Mouse (Mus musculus) kidney, adult 8-10 months (tissue): ENCODE measurements at regions not wholly inside any gene's neighbourhood (a gene's known extent, or its start where the extent isn't known, plus 50 kb on each side); places are given as distances from the start of the nearest gene placed in this dataset.
A peak's percentile ranks its signal among the peaks of the same experiment; 100 is the strongest.

ENCODE experiments used
- DNase-seq, 2 experiments: peaks; one replicate each; pipeline ENCODE4 v3.0.0; 2022

DNA sequence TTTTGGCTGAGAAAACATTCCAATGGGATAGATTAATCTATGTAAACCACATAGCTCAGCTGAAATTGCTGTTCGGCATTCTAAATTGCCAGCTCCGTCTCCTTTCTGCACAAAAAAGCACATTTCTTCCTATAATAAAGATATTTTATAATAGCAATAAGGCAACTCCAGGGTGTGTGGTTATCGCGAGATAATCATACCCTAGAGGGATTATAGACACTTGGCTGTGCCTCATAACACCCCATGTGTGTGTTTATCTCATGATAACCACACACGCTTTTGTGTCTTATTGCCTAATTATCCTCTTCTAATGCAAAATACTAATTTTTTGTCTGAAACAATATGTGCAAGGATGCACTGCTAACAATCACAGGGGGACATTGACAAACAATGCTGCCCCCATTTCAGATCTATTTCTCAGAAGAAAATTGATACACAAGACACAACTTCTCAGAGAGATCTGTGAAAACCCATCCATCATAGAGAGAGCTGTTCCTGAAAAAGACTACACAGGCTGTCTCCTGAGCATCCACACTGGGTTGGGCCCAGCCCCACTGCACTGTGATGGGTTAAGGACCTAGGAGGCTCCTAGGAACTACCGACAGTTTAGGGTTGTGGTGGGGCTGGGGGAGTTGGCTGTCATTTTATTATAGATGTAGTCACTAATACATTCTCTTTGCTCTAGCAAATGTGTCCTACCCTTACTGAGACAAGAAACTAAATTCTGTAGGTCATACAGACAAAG is 454.7 kb upstream of the BC052040 start:
- no peak for DNase-seq

DNA sequence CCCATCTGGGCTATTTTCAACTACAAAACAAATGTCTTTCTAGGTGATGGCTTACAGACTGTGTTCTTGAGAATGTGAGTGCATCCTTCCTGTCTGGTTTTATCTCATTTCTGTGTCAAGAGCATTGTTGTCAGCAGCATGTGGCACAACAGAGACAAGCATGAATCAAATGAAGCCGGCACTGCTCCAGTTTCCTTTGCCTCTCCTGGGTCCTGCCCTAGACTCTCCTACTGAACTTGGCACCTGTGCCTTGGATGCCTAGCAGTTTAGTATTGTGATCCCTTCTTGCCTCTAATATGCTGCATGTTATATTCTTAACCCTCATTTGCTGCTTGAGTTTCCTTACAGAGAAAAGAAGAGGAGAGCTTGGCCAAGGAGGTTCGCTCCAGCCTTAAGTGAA is 449.8 kb upstream of the BC052040 start:
- peak; percentile 27 to 42 for DNase-seq

DNA sequence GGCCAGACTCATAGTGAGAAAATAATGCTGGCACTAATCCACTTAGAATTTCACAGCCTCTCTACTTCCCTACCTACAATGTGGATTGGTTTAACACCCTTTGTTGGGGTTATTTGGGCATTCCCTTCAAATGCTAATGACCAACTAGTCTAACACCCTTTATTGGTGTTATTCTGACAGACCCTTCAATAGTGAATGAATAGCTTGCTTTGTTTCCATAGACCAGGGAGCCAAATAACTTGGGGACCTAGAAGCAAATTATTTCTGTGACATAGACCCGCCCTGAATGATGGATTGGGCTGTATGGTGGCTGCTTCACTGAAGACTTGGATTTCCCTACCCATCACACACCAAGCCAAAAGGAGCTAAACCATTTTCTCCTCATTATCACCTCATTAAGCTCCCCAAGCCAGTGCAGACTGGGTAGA is 449.3 kb upstream of the BC052040 start:
- no peak for DNase-seq

DNA sequence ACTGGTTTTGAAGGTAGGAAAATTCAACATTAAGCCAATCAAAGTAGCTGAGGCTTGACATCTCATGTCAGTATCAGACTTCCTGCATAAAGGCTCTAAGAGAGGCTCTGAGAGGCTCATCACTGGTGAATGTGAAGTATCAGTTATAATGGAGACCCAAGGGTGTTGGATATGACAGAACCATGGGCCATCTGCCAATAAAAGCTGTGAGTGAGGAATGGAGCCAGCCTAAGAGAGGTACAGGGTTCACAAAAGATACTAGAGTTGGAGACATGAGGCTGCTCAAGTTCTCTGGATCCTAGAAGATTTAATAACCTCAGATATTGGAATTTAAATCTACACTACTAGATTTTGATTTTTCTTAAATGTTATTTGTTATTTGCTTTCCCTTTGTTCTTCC is 440.1 kb upstream of the BC052040 start:
- no peak for DNase-seq

DNA sequence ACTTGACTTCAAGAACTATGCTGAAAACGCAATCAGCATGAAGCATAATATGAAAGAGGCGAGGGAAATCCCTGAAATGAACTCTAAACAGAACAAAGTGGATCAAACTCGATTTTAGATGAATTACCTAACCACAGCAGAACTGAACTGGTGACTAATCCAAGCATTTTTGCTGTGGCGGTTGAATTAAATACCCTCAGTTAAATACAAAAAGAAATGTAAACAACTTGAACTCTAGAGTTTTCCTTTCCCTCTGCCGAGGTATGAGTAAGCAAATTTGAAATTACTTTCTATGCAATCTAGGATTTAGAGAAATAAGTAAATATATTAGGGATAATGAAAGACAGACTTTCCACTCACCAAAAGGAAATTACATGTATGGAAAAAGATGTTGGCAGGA is 409.4 kb upstream of the BC052040 start:
- no peak for DNase-seq

DNA sequence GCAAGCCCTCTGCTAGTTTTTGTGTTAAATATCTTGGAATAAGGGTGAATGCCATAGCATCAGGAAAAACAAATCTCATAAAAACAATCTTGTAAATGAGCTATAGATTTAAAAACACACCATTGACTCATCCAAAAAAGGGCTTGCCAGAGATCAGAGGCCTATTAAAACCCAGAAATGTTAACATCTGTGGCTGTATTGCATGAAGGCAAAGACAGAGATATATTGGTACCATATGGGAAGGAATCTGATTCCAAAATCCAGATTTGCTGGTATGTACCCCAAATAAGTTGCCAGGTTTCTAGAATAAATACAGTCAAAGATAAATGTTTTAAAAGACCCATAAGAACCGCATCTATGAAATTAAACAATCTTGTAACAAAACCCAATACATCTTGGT is 404.4 kb upstream of the BC052040 start:
- no peak for DNase-seq

DNA sequence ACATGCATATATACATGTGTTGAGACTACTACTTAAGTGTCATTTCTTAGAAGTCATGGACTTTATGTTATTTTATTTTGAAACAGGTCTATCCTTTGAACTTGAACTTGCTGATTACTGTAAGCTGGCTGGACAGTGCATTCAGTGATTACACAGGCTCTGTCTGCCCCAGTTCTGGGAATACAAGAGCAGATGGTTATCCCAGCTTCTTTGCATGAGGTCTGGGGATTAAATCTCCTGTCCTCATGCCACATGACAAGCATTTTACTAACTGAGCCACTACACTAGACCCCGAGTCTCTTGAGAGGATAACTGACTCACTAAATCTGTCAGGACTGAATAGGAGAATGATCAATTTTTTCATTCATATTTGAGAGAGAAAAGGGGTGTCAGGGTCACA is 403.6 kb upstream of the BC052040 start:
- DNase-seq, result no peak

DNA sequence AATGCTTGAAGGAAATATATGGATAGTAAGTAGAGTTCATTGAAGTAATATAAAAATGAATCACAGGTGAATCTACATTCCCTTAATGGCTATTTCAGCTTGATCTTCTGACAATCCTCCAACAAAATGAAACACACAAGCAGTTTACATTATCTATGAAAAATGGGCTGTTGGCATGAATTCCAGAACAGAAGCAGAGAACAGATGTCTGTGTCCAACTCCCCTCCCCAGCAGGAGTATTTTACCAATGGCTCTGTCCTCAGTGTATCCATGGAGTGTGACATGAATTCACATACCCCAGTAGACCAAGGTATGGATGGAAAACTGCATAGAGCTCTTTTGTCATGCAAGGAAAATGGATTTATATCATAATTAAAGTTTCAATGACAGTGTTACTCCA is 370.3 kb upstream of the BC052040 start:
- no peak for DNase-seq

DNA sequence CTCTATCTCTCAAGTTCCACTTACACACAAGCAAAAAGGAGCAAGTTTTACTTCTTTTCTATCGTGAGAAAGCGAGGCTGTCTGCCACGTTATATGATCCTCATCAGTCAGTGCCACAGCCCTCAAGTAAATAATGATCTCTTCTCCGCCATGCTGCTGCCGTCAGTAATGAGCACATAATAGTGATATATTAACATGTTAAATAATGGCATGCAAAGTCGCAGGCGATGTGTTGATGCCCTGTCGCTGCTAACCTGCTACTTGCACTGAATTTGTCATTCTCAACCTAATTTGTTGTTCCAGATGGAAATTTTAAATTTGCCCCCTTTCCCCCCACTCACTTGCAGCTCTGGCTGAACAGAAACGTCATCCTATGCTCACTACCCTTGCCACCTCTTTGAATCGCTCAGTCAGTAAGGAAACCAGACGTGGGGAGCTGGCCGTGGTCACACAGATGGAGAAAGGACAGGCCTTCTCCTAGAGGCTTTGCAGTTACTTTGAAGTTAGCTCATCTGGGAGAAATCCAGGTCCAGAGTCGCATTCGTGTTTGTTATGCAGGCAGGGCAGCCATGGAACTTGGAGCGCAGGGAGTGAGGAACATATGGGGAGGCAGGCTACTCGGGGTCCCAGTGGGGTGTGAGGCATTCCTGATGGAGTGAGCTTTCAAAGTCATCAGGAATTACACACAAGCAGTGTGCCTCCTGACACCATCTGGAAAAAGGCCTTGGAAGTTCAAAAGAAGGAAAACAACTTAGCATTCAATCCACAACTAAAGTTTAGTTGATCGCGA is 368.1 kb upstream of the BC052040 start:
- DNase-seq, result no peak

DNA sequence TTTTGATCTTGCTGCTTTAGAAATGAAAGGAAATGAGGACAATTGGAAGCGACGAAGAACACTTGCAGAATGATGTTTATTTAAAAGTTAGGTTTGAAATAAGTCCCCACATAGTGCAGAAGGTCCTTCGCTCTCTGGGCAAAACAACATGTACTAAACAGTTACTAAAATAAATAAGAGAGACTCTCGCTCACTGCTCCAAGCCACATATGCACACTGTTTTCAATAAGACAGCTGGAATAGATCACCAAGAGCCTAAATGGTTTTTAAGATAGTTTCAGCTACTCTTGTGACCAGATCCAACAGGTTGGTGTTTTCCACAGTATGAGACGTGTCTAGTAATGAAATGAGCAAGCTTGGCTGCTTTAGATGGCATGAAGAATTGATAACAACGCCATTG is 367.2 kb upstream of the BC052040 start:
- DNase-seq, result no peak

DNA sequence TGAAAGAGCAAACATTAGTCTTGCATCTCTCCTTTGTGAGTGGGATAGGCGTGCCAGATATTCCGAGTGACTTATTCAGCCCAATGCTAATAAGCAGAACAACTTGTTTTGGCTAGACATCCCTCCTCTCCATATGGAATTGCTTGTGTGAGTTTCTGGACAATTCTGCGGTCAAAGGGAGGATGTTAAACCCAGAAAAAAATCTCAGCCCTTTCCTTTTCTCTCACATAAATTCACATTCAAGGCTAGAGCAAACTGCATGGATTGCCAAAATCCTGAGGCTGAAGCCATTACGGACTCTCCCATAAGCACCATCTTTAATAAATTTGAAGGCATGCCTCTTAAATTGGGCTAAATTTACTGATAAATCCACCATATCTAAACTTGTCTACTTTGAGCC is 351.5 kb upstream of the BC052040 start:
- no peak for DNase-seq

DNA sequence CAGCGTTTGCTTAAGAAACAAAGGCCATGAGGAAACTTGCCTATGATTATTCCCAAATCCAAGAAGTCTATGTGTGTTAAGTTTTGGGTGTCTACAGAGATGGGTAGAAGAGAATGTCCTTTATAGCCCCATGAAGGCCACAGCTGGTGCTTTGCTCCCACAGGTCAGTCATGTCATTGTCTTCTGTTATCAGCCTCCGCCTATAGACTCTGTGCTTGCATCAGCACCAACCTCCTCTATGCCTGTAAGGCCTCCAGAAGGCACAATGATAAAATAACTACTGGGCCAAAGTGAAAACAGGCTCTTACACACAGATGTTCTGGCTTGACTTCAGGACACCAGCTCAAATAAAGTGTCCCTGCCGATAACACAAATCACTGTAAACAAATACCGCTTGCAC is 333.8 kb upstream of the BC052040 start:
- DNase-seq, result no peak

DNA sequence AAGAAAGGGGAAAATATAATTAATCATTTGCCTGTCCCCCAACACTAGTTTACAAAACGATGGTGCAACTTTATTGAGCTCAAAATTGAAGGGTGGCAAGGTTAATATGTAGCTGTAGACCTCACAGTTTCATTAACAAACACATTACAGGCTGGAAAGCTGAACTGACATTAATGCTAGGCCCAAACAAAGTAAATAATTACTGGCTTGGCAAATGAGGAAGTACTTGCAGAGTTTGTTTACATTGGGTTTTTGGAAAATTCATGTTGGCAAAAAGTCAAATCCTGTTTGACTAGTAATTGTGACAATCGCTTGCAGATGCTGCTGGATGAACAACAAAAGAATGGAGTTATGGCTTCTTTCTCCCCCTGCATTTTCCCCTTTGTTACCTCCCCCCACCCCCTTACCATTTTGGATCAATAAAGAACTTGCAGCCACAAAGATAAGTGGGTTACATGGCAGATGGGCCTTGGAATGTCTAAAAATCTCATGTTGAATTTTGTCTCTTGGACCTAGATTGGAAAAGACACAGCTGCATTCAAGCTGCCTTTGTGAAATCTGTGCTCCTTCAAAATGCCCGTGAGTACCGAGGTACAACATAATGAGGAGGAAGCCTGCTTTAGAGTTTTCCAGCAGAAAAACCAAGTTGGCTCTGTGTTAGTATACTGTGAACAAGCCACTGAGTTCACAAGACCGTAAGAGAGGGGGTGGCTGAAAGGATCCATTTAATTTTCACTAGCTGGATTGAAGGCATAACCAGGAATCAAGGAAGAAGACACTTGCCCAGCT is 331.3 kb upstream of the BC052040 start:
- no peak for DNase-seq

DNA sequence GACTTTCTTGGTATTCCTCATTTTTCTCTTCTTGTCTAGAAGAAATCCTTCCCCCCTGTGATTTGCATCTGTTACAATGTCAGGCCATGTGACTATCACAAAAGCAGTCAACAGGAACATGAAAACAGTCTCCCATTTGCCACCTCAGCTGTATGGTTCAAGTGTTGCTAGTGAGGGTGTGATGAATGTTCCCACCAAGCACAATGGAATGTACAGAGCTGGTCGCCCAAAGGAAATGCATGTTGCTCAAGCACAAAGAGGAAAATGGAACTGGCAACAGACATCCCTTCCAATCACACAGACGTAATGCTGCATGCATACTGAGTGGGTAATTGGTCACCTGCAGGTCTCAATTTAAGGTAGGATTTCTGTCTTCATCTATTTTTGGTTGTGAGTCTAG is 324.1 kb upstream of the BC052040 start:
- no peak for DNase-seq

DNA sequence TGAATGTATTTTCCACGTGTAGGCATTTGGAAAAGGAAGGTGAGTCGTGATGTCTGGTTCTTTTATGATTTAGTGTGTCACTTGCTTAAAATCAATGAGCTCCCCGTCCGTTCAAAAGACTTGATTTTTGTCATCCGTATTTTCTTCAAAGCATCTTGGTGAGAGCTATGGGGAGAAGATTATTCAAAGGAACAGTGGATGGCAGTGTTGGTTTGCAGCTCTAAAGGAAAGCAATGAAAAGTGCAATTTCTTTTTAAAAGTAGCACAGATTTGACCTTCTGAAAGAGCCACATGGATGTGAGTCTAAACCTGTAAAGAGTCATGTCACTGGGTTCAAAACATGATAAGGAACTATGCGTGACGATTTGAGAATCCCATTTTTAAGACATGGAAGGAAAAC is 313.3 kb upstream of the BC052040 start:
- DNase-seq, result peak in 1 of 2 experiments; percentile 4

DNA sequence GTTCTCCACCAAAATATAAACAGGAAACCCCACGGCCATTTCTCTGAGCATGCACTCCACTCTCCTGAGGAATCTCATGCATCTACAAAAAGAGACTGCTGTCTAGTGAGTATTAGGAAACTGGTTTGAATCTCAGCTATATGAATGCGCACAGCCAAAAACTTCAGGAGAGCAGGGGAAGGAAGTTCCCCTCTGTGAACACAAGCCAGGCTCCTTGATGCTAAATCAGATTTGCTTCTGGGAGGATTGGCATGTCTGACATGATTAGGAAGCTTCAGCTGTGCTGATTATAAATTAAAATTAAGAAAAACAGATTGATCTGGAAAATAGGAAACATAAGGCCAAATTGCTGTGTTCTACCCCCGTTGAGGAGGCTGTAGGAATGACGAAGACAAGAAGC is 304.1 kb upstream of the BC052040 start:
- DNase-seq, result no peak

DNA sequence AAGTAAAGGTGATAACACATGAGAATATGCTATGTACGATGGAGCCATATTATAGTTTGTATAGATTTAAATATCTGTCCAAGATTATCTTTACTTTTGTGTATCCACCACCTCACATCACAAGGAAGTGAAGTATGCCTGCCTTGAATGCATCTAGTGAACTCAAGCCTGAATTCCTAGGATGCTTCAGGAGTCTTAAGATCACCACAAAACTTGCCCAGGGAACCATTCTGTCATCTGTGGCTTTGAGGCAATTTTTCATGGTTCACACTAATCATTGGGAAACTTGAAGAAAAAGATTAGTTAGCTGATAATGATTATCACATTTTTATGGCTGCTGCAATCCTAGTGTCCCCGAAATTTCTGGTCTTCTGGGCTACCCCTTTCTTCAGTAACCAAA is 288.5 kb upstream of the BC052040 start:
- no peak for DNase-seq

DNA sequence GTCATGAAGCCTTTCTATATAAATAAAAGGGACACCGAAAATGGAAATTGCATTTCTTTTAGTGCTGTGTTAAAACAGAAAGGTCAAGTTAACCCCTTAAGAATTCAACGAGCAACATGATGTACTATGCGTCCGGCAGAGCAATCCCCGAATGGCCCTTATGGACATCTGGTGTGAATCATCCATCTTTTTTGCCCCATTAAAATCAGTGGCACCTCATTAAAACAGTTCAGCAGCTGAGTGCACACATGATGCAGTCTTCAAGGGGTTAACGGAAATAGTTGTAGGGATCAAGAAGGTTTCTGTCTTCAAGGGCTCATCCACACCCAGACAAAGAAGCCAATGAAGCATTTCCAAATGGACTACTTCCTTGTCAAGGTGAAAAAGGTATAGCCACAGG is 284.1 kb upstream of the BC052040 start:
- no peak for DNase-seq

DNA sequence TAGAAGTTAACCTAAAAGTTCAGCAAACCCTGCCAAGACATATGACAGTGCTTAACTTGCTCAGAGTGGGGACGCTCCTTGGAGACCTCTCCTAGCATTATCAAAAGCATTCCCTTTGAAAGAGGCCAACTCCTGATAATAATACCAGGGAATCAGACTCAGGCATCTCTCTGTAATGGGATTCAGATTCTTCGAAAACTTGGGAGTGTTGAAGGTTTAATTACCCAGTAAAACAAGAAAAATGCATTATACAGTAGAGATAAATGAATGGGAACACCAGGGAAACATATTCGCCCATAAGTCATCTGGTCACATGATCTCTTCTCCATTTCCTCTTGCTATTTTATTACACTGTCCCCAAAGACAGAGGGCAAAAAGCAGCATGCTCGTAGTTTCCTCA is 274.3 kb upstream of the BC052040 start:
- DNase-seq, result peak in 1 of 2 experiments; percentile 5

DNA sequence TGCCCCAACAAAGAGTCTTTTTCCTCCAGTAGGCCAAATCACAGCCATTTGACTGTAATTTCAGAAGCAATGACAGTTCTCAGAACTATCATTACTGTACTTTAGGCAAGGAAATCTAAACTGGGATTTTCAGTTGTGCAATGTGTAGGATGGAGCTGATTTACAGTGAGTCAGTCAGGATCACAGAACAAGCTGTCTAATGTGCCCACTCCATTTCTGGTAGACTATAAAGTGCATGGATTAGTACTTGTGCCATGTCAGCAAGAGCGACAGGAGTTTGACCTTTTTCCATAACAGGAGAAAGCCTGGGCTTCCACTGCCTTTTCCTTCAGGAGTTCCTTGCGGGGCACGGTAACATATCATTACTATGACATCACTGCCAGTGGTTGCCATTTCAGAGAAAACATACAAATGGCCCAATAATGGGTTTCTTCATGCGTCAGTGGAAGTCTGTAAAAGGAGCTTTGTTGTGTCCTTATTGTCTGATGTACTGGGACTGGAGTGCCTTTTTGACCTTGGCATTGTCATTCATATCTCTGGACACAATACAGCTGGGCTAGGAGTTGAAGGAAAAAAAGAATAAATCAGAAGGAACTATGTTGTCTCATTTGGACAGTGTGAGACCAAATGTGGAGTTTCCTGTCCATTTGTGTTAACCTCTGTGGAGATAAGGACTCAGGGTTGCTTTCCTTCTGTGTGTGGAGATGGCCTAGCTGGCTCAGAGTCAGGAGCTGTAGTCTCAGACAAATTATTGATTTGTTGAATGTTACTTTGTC is 271.5 kb upstream of the BC052040 start:
- peak; percentile 53 to 77 for DNase-seq

DNA sequence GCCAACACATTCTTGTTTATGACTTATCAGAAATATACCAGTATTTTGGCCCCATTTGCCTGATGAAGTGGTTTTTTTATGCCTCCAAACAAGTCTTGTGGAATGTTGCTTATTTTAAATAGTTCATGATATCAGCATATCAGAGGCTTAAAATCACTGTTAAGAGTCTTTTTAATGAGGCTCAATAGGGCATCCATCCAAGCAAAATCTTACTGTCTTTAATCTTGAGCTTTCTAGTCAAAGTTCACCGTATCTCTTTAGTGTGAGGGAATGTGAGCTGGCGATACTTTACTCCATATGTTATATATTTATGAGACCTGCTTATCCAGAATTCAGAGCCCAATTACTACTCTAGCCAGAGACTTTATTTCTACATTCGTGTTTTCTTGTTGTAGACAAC is 263.0 kb upstream of the BC052040 start:
- no peak for DNase-seq

DNA sequence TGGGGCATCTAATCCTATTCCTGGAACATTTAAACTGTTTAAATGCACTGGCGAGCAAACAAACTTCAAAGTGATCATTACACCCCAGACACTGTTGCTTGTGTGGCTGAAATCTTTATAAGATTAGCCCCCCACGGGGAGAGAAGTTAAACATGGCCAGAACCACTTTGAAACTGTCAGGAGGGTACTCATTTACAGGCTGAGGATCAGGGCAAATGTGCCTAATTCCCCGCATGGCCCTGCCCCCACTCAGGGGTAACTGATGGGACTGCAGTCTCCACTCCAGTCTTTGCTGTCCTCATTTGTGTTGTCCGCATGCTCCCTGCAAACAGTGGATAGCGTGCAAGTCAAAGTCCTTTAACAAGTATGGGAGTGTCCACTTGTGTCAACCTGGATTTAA is 258.9 kb upstream of the BC052040 start:
- DNase-seq, result no peak

DNA sequence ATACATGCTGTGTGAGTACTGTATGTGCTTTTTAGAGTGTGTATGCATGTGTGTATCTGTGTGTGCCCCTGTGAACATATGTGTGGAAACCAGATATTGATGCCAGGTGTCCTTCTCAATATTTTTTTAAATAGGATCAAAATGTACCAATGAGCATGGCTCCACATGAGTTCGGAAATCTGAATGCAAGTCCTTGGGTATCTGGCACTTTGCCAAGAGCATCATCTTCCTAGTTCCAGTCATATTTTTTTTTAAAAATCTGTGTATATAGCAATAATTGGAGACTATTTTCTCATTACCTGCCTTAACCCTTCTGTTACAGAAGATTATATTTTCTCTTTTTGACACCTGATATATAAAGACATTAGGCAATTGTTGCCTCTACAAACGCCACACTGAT is 255.0 kb upstream of the BC052040 start:
- no peak for DNase-seq
